Mouse (Mus musculus): ENCODE measurements around the gene Ogfod3. TPM values are rescaled to one million over a fixed set of nuclear protein-coding genes. Genes with fewer than 3 reads are reported as not detected.

Gene Ogfod3
- 1 to 10 TPM; 5.0 to 7.0 TPM for total RNA-seq (2023)

DNA sequence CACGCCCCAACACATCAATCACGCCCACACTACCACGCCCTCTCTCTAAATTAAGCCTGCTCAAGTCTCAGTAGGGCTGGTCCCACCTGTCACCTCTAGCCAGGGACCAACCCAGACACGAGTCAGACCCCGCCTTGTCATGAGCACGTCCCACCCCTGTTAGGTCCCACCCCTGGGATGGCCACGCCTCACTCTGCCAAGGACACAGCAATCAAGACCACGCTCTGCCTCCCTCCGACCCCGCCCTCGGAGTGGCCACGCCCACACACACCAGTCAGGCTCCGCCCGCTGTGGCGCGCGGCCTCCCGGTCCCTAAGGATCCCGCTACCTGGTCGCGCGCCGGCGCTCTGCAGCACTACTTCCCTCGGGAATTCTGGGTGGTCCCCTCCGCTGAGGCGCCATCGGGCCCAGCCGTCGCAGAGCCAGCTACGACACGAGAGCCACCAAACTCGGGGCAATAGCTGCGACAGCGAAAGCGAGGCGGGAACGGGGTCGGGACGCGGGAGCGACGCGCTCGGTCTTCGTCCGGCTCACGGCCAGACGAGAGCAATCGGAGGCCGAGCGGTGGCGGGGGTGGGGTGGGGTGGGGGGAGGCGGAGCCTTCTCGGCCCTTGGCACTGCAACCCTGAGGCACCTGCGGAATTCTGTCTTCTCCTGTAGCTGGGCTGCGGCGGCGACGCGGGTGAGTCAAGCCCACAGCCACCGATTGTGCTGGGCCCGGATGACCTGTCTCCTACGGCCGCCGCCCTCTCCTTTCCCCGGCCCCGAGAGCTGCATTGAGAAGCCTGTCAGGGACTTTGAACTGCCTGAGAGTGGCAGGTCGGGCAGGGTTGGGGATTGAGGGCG is at the start of gene Ogfod3, which contains the start of gene Hexdc:
Gene Ogfod3, minus strand, starts transcription at position 551 of the 846 bp plus-strand sequence.
Gene Hexdc, plus strand, starts transcription at position 273 of the 846 bp plus-strand sequence.

DNA sequence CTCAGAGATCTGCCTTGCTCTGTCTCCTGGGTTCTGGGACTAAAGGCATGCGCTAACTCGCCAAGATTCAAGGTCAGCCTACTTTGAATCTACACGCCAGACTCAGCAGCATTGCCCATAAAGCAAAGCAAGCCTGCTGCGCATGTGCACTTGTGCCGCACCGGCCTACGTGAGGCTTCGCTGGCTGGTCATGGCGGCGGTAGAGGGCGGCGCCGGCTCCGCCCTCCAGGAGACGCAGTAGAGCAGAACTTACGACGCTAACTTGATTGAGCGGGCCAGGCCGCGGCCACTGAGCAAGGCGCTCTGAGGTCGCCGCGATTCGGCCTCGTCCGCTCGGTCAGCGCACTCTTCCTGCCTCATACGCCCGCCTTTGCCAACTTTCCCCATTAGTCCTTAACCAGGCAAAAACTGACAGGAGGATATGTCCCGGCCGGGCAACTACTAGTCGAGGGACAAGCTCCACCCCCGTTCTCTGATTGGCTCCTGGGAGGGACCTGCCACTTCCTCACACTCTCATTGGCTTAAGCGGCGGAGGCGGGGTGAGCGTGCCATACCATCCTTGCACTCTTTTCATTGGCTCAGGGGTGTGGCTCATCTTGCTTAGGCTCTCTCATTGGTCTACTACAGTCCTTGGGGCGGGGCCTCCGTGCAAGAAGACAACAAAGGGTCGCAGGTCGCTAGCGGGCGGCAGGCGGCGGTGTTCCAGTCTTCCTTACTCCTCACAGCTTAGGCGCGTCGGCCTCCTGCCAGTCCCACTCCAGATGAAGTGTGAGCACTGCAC is 32.2 kb upstream of the Ogfod3 start, which contains the start of gene Narf:
Gene Narf, plus strand, starts transcription at position 690 of the 781 bp plus-strand sequence.

DNA sequence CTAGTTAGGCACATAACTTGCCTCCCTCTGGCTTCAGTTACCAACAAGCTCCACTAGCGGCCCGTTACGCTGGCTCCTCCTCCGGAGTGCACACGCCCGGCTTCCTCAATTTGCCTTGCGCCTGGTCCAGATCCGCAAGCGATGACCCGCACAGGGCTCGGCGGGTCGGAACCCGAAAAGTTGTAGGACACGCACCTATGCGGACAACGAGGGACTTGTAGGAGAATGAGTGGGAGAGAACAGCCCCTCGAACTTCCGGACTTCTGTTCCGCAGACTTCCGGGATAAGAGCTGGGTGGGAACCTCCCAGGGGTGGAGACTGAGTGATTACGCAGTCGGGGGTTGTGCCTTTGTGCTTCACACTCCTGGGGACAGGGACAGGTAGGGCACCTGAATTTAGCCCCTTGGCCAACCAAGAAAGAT is 24.5 kb upstream of the Ogfod3 start, which contains the start of gene Cybc1:
Gene Cybc1, minus strand, starts transcription at position 305 of the 422 bp plus-strand sequence.

DNA sequence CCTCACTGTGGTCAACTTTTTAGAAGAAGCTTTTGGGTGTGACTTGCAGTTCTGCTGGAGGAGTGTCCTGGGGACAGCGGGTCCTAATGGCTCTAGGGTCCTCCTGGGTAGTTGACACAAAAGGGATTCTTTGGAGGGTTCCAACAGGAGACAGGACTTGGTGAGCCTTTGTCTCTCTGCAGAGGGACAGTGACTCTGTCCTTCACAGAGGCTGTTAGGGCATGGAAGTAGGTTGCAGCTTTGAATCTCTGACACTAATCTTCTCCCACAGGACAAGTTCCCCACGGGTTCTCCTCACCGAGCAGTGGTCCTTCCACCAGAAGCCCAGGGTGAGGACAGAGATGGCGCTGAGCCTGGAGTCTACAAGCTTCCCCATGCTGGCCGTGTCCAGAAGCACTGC is 44.5 kb downstream of the Ogfod3 start, which contains the start of gene Uts2r:
Gene Uts2r, plus strand, starts transcription at position 301 of the 400 bp plus-strand sequence.

DNA sequence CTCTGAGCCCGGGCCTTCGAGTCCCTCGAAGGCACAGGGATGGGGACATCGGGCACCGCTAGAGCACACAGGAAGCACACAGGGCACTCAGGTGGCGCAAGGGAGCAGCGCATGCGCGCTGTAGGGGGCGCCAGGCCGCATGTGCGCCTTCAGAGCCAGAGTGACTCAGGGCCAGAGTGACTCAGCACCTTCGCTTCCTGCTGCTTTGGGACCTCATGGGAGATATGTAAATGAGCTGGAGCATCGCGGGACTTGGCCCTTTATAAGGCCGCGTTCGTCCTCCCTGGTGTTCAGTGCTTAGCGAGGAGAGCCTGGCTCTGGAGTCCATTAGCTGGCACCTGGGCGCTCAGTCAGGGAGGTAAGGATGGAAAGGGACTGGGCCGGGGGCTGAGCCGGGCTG is 58.6 kb downstream of the Ogfod3 start, which contains the start of gene Tex19.1:
Gene Tex19.1, plus strand, starts transcription at position 279 of the 400 bp plus-strand sequence.

Other genes starting within 250 kb of the Ogfod3 start
- gene Csnk1d, start 213.4 kb downstream of the Ogfod3 start, total RNA-seq (2023): 100 to 1,000 TPM; 146 to 149 TPM
- 10 to 100 TPM; 22.4 to 35.1 TPM for gene Cd7, start 165.3 kb downstream of the Ogfod3 start, total RNA-seq (2023)
- gene Sectm1b, start 141.1 kb downstream of the Ogfod3 start, total RNA-seq (2023): not detected
- gene Sectm1a, start 123.5 kb downstream of the Ogfod3 start, total RNA-seq (2023): under 1 TPM; 0.52 to 0.97 TPM
- gene Tex19.2, start 86.0 kb downstream of the Ogfod3 start, total RNA-seq (2023): not detected
- not detected for gene Tex19.1, start 58.6 kb downstream of the Ogfod3 start, total RNA-seq (2023)
- gene Uts2r, start 44.4 kb downstream of the Ogfod3 start, total RNA-seq (2023): not detected
- gene Hexdc, start 278 bp downstream of the Ogfod3 start, total RNA-seq (2023): 1 to 10 TPM; 5.2 to 5.6 TPM
- 10 to 100 TPM; 78.0 to 81.9 TPM for gene Cybc1, start 24.6 kb upstream of the Ogfod3 start, total RNA-seq (2023)
- 10 to 100 TPM; 26.4 to 33.7 TPM for gene Narf, start 32.5 kb upstream of the Ogfod3 start, total RNA-seq (2023)
- gene Foxk2, start 55.3 kb upstream of the Ogfod3 start, total RNA-seq (2023): 10 to 100 TPM; 29.2 to 33.9 TPM
- gene Wdr45b, start 149.7 kb upstream of the Ogfod3 start, total RNA-seq (2023): 10 to 100 TPM; 64.2 to 71.9 TPM
- not detected for gene Rab40b, start 183.5 kb upstream of the Ogfod3 start, total RNA-seq (2023)
- 1 to 10 TPM; 4.5 to 6.2 TPM for gene Fn3krp, start 216.7 kb upstream of the Ogfod3 start, total RNA-seq (2023)
- gene Fn3k, start 230.2 kb upstream of the Ogfod3 start, total RNA-seq (2023): under 1 TPM in 1 of 2 experiments, not detected in 1; 0.52 TPM
- 10 to 100 TPM; 26.7 to 27.5 TPM for gene Tbcd, start 247.2 kb upstream of the Ogfod3 start, total RNA-seq (2023)

Measured in monocyte, adult 59 days (primary cell).